ENCODE assay signal across 9 mouse cellular contexts in genomic region chr11:102431728-102432114, GRCm38 (mm10). TPM values are rescaled to one million over a fixed set of nuclear protein-coding genes. Genes with fewer than 3 reads are reported as not detected.
A peak's percentile ranks its signal among the peaks of the same experiment; 100 is the strongest.
DNase-seq lines count a peak whose midpoint lies in the region; ATAC-seq and TF ChIP-seq lines count a peak whose summit lies in the region.
"Had no signal": no experiment of that assay in that cellular context is flagged by ENCODE, and none has a peak within 500 bp of the region (broad histone marks: within the 10 kb centered on the region; RNA-seq: fewer than 3 reads in every experiment).

No protein-coding gene starts in this region.

- TF ChIP-seq POLR2A in heart, adult 2 months (IDR thresholded peaks at IDR 0.05; ENCODE audit: insufficient read depth, low read depth, low read length), result no peak
- no peak for TF ChIP-seq POLR2A in lung, adult 2 months (IDR thresholded peaks at IDR 0.05; ENCODE audit: borderline replicate concordance, extremely low read depth, low read depth, low read length)
- no peak for TF ChIP-seq POLR2A in embryonic fibroblast, embryonic 13.5 days (IDR thresholded peaks at IDR 0.05; ENCODE audit: low read depth, low read length)
- TF ChIP-seq POLR2A in myocyte (IDR thresholded peaks at IDR 0.05; ENCODE audit: insufficient read length, low read depth), result no peak

- no peak overlapping the region; the same call in 1 of the 2 replicates for H3K4me3 ChIP-seq in heart, adult 2 months
- H3K4me3 ChIP-seq in lung, embryonic 16.5 days (ENCODE audit: low read length), result no peak overlapping the region
- no peak overlapping the region for H3K4me3 ChIP-seq in lung, adult 2 months (replicated peaks; ENCODE audit: extremely low read depth, low read depth, low read length)
- H3K4me3 ChIP-seq in embryonic fibroblast, embryonic 13.5 days (ENCODE audit: insufficient read depth, low read length), result peak overlapping the region; percentile 21
- H3K4me3 ChIP-seq in myocyte, result peak overlapping the region; percentile 93
- H3K4me3 ChIP-seq in hindbrain, embryonic 11.5 days (ENCODE audit: low read depth, low read length), result no peak overlapping the region

- H3ac ChIP-seq in myocyte (ENCODE audit: control insufficient read depth, insufficient read length), result no peak overlapping the region

- H3K9me3 ChIP-seq in lung, embryonic 16.5 days (ENCODE audit: control insufficient read depth, low read length), result no peaks in the 10 kb centered on the region
- H3K9me3 ChIP-seq in hindbrain, embryonic 11.5 days (ENCODE audit: control insufficient read depth, low read length), result no peaks in the 10 kb centered on the region

- no peaks in the 10 kb centered on the region for H3K27me3 ChIP-seq in heart, adult 2 months (ENCODE audit: control insufficient read depth, insufficient read depth, low read length)
- no peaks in the 10 kb centered on the region for H3K27me3 ChIP-seq in lung, embryonic 16.5 days (ENCODE audit: control insufficient read depth, insufficient read depth, low read depth, low read length)
- H3K27me3 ChIP-seq in myocyte (ENCODE audit: control insufficient read depth, insufficient read depth, insufficient read length), result no peaks in the 10 kb centered on the region
- no peaks in the 10 kb centered on the region for H3K27me3 ChIP-seq in hindbrain, embryonic 11.5 days (ENCODE audit: control insufficient read depth, insufficient read depth, low read length)

- no peak for TF ChIP-seq CTCF in heart, adult 2 months (IDR thresholded peaks at IDR 0.05)
- TF ChIP-seq CTCF in lung, adult 2 months (IDR thresholded peaks at IDR 0.05; ENCODE audit: insufficient read depth, low read length), result no peak
- TF ChIP-seq CTCF in embryonic fibroblast, embryonic 13.5 days (IDR thresholded peaks at IDR 0.05; ENCODE audit: borderline replicate concordance, insufficient read depth, low read length), result no peak

- no peaks in the 10 kb centered on the region for H3K36me3 ChIP-seq in heart, adult 2 months (ENCODE audit: control insufficient read depth, insufficient read depth, low read length)
- peaks cover 13% of the 10 kb centered on the region for H3K36me3 ChIP-seq in lung, embryonic 16.5 days (ENCODE audit: control insufficient read depth, insufficient read depth, low read length)
- H3K36me3 ChIP-seq in myocyte (ENCODE audit: control insufficient read depth, insufficient read depth), result peaks cover 4% of the 10 kb centered on the region
- H3K36me3 ChIP-seq in hindbrain, embryonic 11.5 days (ENCODE audit: control insufficient read depth, insufficient read depth, low read length), result no peaks in the 10 kb centered on the region

- TF ChIP-seq EP300 in heart, adult 2 months (IDR thresholded peaks at IDR 0.05; ENCODE audit: insufficient read depth, low read depth, low read length), result no peak

- H3K4me2 ChIP-seq in lung, embryonic 16.5 days (ENCODE audit: low read depth, low read length), result 0 out of 2 replicates have a peak overlapping the region, but pooled peaks have one; percentile 21
- H3K4me2 ChIP-seq in myocyte (ENCODE audit: low read depth), result peak overlapping the region; percentile 83
- H3K4me2 ChIP-seq in hindbrain, embryonic 11.5 days (replicated peaks; ENCODE audit: low read depth, low read length), result no peak overlapping the region

- no peak overlapping the region for H3K9ac ChIP-seq in heart, adult 2 months (ENCODE audit: low read depth, low read length)
- H3K9ac ChIP-seq in lung, embryonic 16.5 days (ENCODE audit: low read length), result 0 out of 2 replicates have a peak overlapping the region, but pooled peaks have one; percentile 6
- no peak overlapping the region for H3K9ac ChIP-seq in hindbrain, embryonic 11.5 days (ENCODE audit: low read depth, low read length)

- H3K79me2 ChIP-seq in heart, adult 2 months (replicated peaks; ENCODE audit: control insufficient read depth, insufficient read depth, low read length), result no peaks in the 10 kb centered on the region
- no peaks in the 10 kb centered on the region for H3K79me2 ChIP-seq in myocyte (ENCODE audit: control insufficient read depth, insufficient read depth)

- DNase-seq in heart, adult 2 months, result no peak
- DNase-seq in heart, postnatal 10 days, result no peak
- DNase-seq in lung, adult 2 months, result no peak
- DNase-seq in hindbrain, embryonic 11.5 days (ENCODE audit: low spot score), result no peak
- DNase-seq in retina, postnatal 1 day, result no peak

- H3K27ac ChIP-seq in heart, adult 2 months, result peak overlapping the region; percentile 80
- H3K27ac ChIP-seq in lung, embryonic 16.5 days (ENCODE audit: low read length), result no peak overlapping the region
- no peak overlapping the region for H3K27ac ChIP-seq in embryonic fibroblast, embryonic 13.5 days (ENCODE audit: insufficient read depth, low read length)
- no peak overlapping the region for H3K27ac ChIP-seq in hindbrain, embryonic 11.5 days (ENCODE audit: low read depth, low read length)

- intact Hi-C loops in heart, adult 2 months (cut with DNase I), result no loop called here
- intact Hi-C loops in heart, postnatal 10 days (cut with DNase I), result loop anchor here (2.0 kb wide), 1 partner anchor 123 kb away; no protein-coding TSS in a partner anchor

- WGBS in heart, adult 2 months, result 56% methylated on average over 3 of the region's 3 CpGs
- WGBS in lung, embryonic 16.5 days, result 81% methylated on average over 3 of the region's 3 CpGs
- WGBS in lung, adult 2 months, result 62% methylated on average over 3 of the region's 3 CpGs
- 81% methylated on average over 3 of the region's 3 CpGs for WGBS in hindbrain, embryonic 11.5 days

- peaks cover 13% of the 10 kb centered on the region for H3K4me1 ChIP-seq in heart, adult 2 months (ENCODE audit: control insufficient read depth, insufficient read depth, low read length)
- H3K4me1 ChIP-seq in lung, embryonic 16.5 days (replicated peaks; ENCODE audit: control insufficient read depth, insufficient read depth, low read length), result peaks cover 17% of the 10 kb centered on the region
- H3K4me1 ChIP-seq in lung, adult 2 months (ENCODE audit: control insufficient read depth, insufficient read depth, low read length), result peaks cover 16% of the 10 kb centered on the region
- peaks cover 14% of the 10 kb centered on the region for H3K4me1 ChIP-seq in embryonic fibroblast, embryonic 13.5 days (ENCODE audit: control insufficient read depth, insufficient read depth, low read length)
- 0 out of 2 replicates have a peak, but pooled peaks cover 6% of the 10 kb centered on the region for H3K4me1 ChIP-seq in hindbrain, embryonic 11.5 days (replicated peaks; ENCODE audit: control insufficient read depth, insufficient read depth, low read length)

- ATAC-seq in lung, embryonic 16.5 days (ENCODE audit: low read depth), result no peak
- no peak for ATAC-seq in hindbrain, embryonic 11.5 days (ENCODE audit: low FRiP score)

TF ChIP-seq in myocyte, 11 proteins besides CTCF, POLR2A, EP300 and RAD21 (continues in another document):
- TF ChIP-seq POLR2AphosphoS2 (IDR thresholded peaks at IDR 0.05; ENCODE audit: insufficient read length, low read depth) (no peak), CEBPB (IDR thresholded peaks at IDR 0.05; ENCODE audit: insufficient read depth, poor library complexity, severe bottlenecking) (no peak)

RNA-seq across cellular contexts. Expression of gene Grn, which starts 1.6 kb away (rescaled TPM):
- total RNA-seq in heart, adult 2 months (2021), result 10 to 100 TPM; 83.4 to 86.9 TPM
- polyA plus RNA-seq in heart, adult 2 months (2012; rRNA removed), result 118 and 119 TPM in 2 replicates
- 100 to 1,000 TPM; 189 to 192 TPM for total RNA-seq in heart, postnatal 10 days (2021)
- 195 and 201 TPM in 2 replicates for polyA plus RNA-seq in lung, embryonic 16.5 days (2015; fragmentation: Nextera tagmentation; extraction: Ambion mirVana)
- polyA plus RNA-seq in lung, adult 2 months (2012; rRNA removed), result 220 and 257 TPM in 2 replicates
- 226 and 252 TPM in 2 replicates for polyA plus RNA-seq in embryonic fibroblast, embryonic 13.5 days (2011; ENCODE audit: insufficient read length, low read depth, missing spikeins)
- 174 TPM for polyA plus RNA-seq in myocyte (2012; fragmentation: generic; extraction: Trizol)
- 43.3 and 47.2 TPM in 2 replicates for polyA plus RNA-seq in hindbrain, embryonic 11.5 days (2014; fragmentation: Nextera tagmentation; extraction: Ambion mirVana)

RNA-seq across cellular contexts. Expression of gene Fam171a2, which starts 15.8 kb away (rescaled TPM):
- 1 to 10 TPM; 3.8 to 3.9 TPM for total RNA-seq in heart, adult 2 months (2021)
- 7.7 and 8.3 TPM in 2 replicates for polyA plus RNA-seq in heart, adult 2 months (2012; rRNA removed)
- total RNA-seq in heart, postnatal 10 days (2021), result 10 to 100 TPM; 20.0 to 23.8 TPM
- 2.9 and 3.9 TPM in 2 replicates for polyA plus RNA-seq in lung, embryonic 16.5 days (2015; fragmentation: Nextera tagmentation; extraction: Ambion mirVana)
- 19.6 and 22.8 TPM in 2 replicates for polyA plus RNA-seq in lung, adult 2 months (2012; rRNA removed)
- 14.0 and 17.9 TPM in 2 replicates for polyA plus RNA-seq in embryonic fibroblast, embryonic 13.5 days (2011; ENCODE audit: insufficient read length, low read depth, missing spikeins)
- 162 TPM for polyA plus RNA-seq in myocyte (2012; fragmentation: generic; extraction: Trizol)
- polyA plus RNA-seq in hindbrain, embryonic 11.5 days (2014; fragmentation: Nextera tagmentation; extraction: Ambion mirVana), result 10.7 and 11.7 TPM in 2 replicates

RNA-seq across cellular contexts. Expression of gene Slc25a39, which starts 24.0 kb away (rescaled TPM):
- 100 to 1,000 TPM; 196 to 213 TPM for total RNA-seq in heart, adult 2 months (2021)
- polyA plus RNA-seq in heart, adult 2 months (2012; rRNA removed), result 307 and 331 TPM in 2 replicates
- 100 to 1,000 TPM; 155 to 156 TPM for total RNA-seq in heart, postnatal 10 days (2021)
- polyA plus RNA-seq in lung, embryonic 16.5 days (2015; fragmentation: Nextera tagmentation; extraction: Ambion mirVana), result 234 and 252 TPM in 2 replicates
- polyA plus RNA-seq in lung, adult 2 months (2012; rRNA removed), result 258 and 290 TPM in 2 replicates
- polyA plus RNA-seq in embryonic fibroblast, embryonic 13.5 days (2011; ENCODE audit: insufficient read length, low read depth, missing spikeins), result 164 and 174 TPM in 2 replicates
- 274 TPM for polyA plus RNA-seq in myocyte (2012; fragmentation: generic; extraction: Trizol)
- polyA plus RNA-seq in hindbrain, embryonic 11.5 days (2014; fragmentation: Nextera tagmentation; extraction: Ambion mirVana), result 152 and 166 TPM in 2 replicates

RNA-seq across cellular contexts. Expression of gene Itga2b, which starts 38.2 kb away (rescaled TPM):
- 10 to 100 TPM in 1 of 2 experiments, 1 to 10 TPM in 1; 3.1 to 14.5 TPM for total RNA-seq in heart, adult 2 months (2021)
- polyA plus RNA-seq in heart, adult 2 months (2012; rRNA removed), result 3.5 and 6.9 TPM in 2 replicates
- total RNA-seq in heart, postnatal 10 days (2021), result 1 to 10 TPM; 2.8 to 4.6 TPM
- polyA plus RNA-seq in lung, embryonic 16.5 days (2015; fragmentation: Nextera tagmentation; extraction: Ambion mirVana), result 12.1 TPM in 2 replicates
- polyA plus RNA-seq in lung, adult 2 months (2012; rRNA removed), result 11.4 and 14.9 TPM in 2 replicates
- polyA plus RNA-seq in embryonic fibroblast, embryonic 13.5 days (2011; ENCODE audit: insufficient read length, low read depth, missing spikeins), result 6.4 and 11.6 TPM in 2 replicates
- polyA plus RNA-seq in myocyte (2012; fragmentation: generic; extraction: Trizol), result 7.2 TPM
- polyA plus RNA-seq in hindbrain, embryonic 11.5 days (2014; fragmentation: Nextera tagmentation; extraction: Ambion mirVana), result 3.9 and 5.5 TPM in 2 replicates

RNA-seq across cellular contexts. Expression of gene Rundc3a, which starts 38.5 kb away (rescaled TPM):
- total RNA-seq in heart, adult 2 months (2021), result under 1 TPM in 1 of 2 experiments, not detected in 1; 0.66 TPM
- 0.23 and 0.32 TPM in 2 replicates for polyA plus RNA-seq in heart, adult 2 months (2012; rRNA removed)
- total RNA-seq in heart, postnatal 10 days (2021), result under 1 TPM; 0.29 to 0.32 TPM
- polyA plus RNA-seq in lung, embryonic 16.5 days (2015; fragmentation: Nextera tagmentation; extraction: Ambion mirVana), result 1.8 and 2.9 TPM in 2 replicates
- 1.9 and 2.8 TPM in 2 replicates for polyA plus RNA-seq in lung, adult 2 months (2012; rRNA removed)
- polyA plus RNA-seq in embryonic fibroblast, embryonic 13.5 days (2011; ENCODE audit: insufficient read length, low read depth, missing spikeins), result 0.86 TPM in 1 of 2 replicates, not detected in the other
- polyA plus RNA-seq in myocyte (2012; fragmentation: generic; extraction: Trizol), result 10.3 TPM
- 43.3 and 47.8 TPM in 2 replicates for polyA plus RNA-seq in hindbrain, embryonic 11.5 days (2014; fragmentation: Nextera tagmentation; extraction: Ambion mirVana)
- total RNA-seq: gastrocnemius, adult 18-20 months had no signal

Comparison
In these comparisons a context has a peak if more than half of its experiments do, and no peak if none do; other contexts are left out.
1. H3K4me3 ChIP-seq: peak in embryonic fibroblast, embryonic 13.5 days (single experiment) and myocyte (single experiment); none in heart, adult 2 months (single experiment), lung, embryonic 16.5 days (single experiment), lung, adult 2 months (single experiment) and hindbrain, embryonic 11.5 days (single experiment).